Mouse (Mus musculus) telencephalon, adult 2 months (tissue): ENCODE measurements around the gene Sdsl.
A peak's percentile ranks its signal among the peaks of the same experiment; 100 is the strongest.

Source experiments
- DNase-seq: peaks from one replicate; pipeline ENCODE4 v3.0.0-alpha.2; 2011; ENCODE audit warnings: low read depth, low spot score

Sdsl gene

GRCm38 (mm10) chr5:120495064-120495702 lies 22.6 kb upstream of the Sdsl start:
- DNase-seq: no peak

GRCm38 (mm10) chr5:120493873-120494395 lies 21.3 kb upstream of the Sdsl start:
- no peak for DNase-seq

- DNase-seq: no peak
These were observed 20.8 kb upstream of the Sdsl start for GRCm38 (mm10) chr5:120493440-120493839.

GRCm38 (mm10) chr5:120492437-120492836 lies 19.8 kb upstream of the Sdsl start:
- DNase-seq: no peak

GRCm38 (mm10) chr5:120490679-120491192 lies 18.1 kb upstream of the Sdsl start:
- DNase-seq: no peak

- DNase-seq: no peak
These were observed 15.2 kb upstream of the Sdsl start for GRCm38 (mm10) chr5:120487844-120488243.

GRCm38 (mm10) chr5:120483399-120483798 lies 10.8 kb upstream of the Sdsl start:
- no peak for DNase-seq

GRCm38 (mm10) chr5:120481205-120481604 lies 8.6 kb upstream of the Sdsl start:
- no peak for DNase-seq

- DNase-seq: no peak
These were observed 6.9 kb upstream of the Sdsl start for GRCm38 (mm10) chr5:120479538-120479937.

GRCm38 (mm10) chr5:120477993-120478392 lies 5.4 kb upstream of the Sdsl start:
- DNase-seq: no peak

GRCm38 (mm10) chr5:120476296-120476695 lies 3.7 kb upstream of the Sdsl start, which contains the start of gene Sds:
TSS of gene Sds (plus strand) at chr5:120476526.
- no peak for DNase-seq

GRCm38 (mm10) chr5:120475861-120476260 lies 3.3 kb upstream of the Sdsl start:
- DNase-seq: no peak

- DNase-seq: no peak
These were observed 751 bp upstream of the Sdsl start for GRCm38 (mm10) chr5:120473361-120473760.

GRCm38 (mm10) chr5:120471538-120471937 lies 1.1 kb downstream of the Sdsl start:
- DNase-seq: no peak

GRCm38 (mm10) chr5:120468830-120469229 lies 3.8 kb downstream of the Sdsl start:
- DNase-seq: no peak

- DNase-seq: no peak
These were observed 4.3 kb downstream of the Sdsl start for GRCm38 (mm10) chr5:120468336-120468735.

GRCm38 (mm10) chr5:120467026-120467425 lies 5.6 kb downstream of the Sdsl start:
- no peak for DNase-seq

GRCm38 (mm10) chr5:120465860-120466259 lies 6.8 kb downstream of the Sdsl start:
- no peak for DNase-seq

- DNase-seq: no peak
These were observed 7.5 kb downstream of the Sdsl start for GRCm38 (mm10) chr5:120465062-120465461.

- DNase-seq: no peak
These were observed 8.3 kb downstream of the Sdsl start for GRCm38 (mm10) chr5:120464321-120464720.

GRCm38 (mm10) chr5:120461902-120462301 lies 10.7 kb downstream of the Sdsl start:
- DNase-seq: no peak

- DNase-seq: no peak
These were observed 13.5 kb downstream of the Sdsl start for GRCm38 (mm10) chr5:120459133-120459532.

- peak; percentile 15 for DNase-seq
These were observed 15.0 kb downstream of the Sdsl start for GRCm38 (mm10) chr5:120457628-120458027.
